Mouse (Mus musculus) liver, embryonic 14 days (tissue): ENCODE results near the gene Rtn2. TPM values are rescaled to one million over a fixed set of nuclear protein-coding genes. Genes with fewer than 3 reads are reported as not detected.

Experiments
- polyA plus RNA-seq: library from polyadenylated mRNA; depleted of rRNA; stranded (reverse); fragments of >200 nt; gene quantifications from 2 replicates; pipeline ENCODE4 v1.2.3, GENCODE M21; 2012; rRNA removed

The Rtn2 gene
- polyA plus RNA-seq, result 2.9 and 3.9 TPM in 2 replicates

GRCm38 (mm10) chr7:19282385-19282784 lies at the start of gene Rtn2:
Rtn2 (plus strand) TSS chr7:19282624.

GRCm38 (mm10) chr7:19271238-19272172 lies 10.9 kb upstream of the Rtn2 start, which contains the start of gene Vasp:
Vasp (minus strand) TSS chr7:19271817.

GRCm38 (mm10) chr7:19279581-19280114 lies 2.8 kb upstream of the Rtn2 start, which contains the start of gene Ppm1n:
Ppm1n (minus strand) TSS chr7:19280064.

GRCm38 (mm10) chr7:19309884-19310641 lies 27.6 kb downstream of the Rtn2 start, which contains the start of gene Fosb:
Fosb (minus strand) TSS chr7:19310051.

GRCm38 (mm10) chr7:19344237-19344847 lies 61.9 kb downstream of the Rtn2 start, which contains the start of gene Ercc1:
Ercc1 (plus strand) TSS chr7:19344778.

Other genes starting within 250 kb of the Rtn2 start
- not detected in 2 replicates for gene Rsph6a, start 227.9 kb upstream of the Rtn2 start, polyA plus RNA-seq
- gene Dmwd, start 206.4 kb upstream of the Rtn2 start, polyA plus RNA-seq, result 15.6 and 16.4 TPM in 2 replicates
- 14.9 and 19.8 TPM in 2 replicates for gene Dmpk, start 198.8 kb upstream of the Rtn2 start, polyA plus RNA-seq
- 2.7 and 2.9 TPM in 2 replicates for gene Six5, start 188.0 kb upstream of the Rtn2 start, polyA plus RNA-seq
- gene Gm4969, start 164.3 kb upstream of the Rtn2 start, polyA plus RNA-seq, result 0.15 and 0.22 TPM in 2 replicates
- gene Fbxo46, start 162.8 kb upstream of the Rtn2 start, polyA plus RNA-seq, result 2.0 and 2.3 TPM in 2 replicates
- 2.0 and 2.1 TPM in 2 replicates for gene Qpctl, start 133.3 kb upstream of the Rtn2 start, polyA plus RNA-seq
- gene Snrpd2, start 132.9 kb upstream of the Rtn2 start, polyA plus RNA-seq, result 71.6 and 72.1 TPM in 2 replicates
- gene Gipr, start 116.5 kb upstream of the Rtn2 start, polyA plus RNA-seq, result 0.14 and 0.16 TPM in 2 replicates
- 6.7 and 7.0 TPM in 2 replicates for gene Eml2, start 106.2 kb upstream of the Rtn2 start, polyA plus RNA-seq
- 0.33 TPM in 2 replicates for gene Gpr4, start 70.1 kb upstream of the Rtn2 start, polyA plus RNA-seq
- 8.3 and 8.6 TPM in 2 replicates for gene Opa3, start 54.3 kb upstream of the Rtn2 start, polyA plus RNA-seq
- gene Vasp, start 10.8 kb upstream of the Rtn2 start, polyA plus RNA-seq, result 35.5 and 39.5 TPM in 2 replicates
- 0.03 TPM in 1 of 2 replicates, not detected in the other for gene Ppm1n, start 2.6 kb upstream of the Rtn2 start, polyA plus RNA-seq
- gene Fosb, start 27.4 kb downstream of the Rtn2 start, polyA plus RNA-seq, result 0.06 and 0.07 TPM in 2 replicates
- gene Ercc1, start 62.2 kb downstream of the Rtn2 start, polyA plus RNA-seq, result 8.6 and 9.6 TPM in 2 replicates
- 7.3 and 7.5 TPM in 2 replicates for gene Cd3eap, start 76.9 kb downstream of the Rtn2 start, polyA plus RNA-seq
- gene Ppp1r13l, start 77.1 kb downstream of the Rtn2 start, polyA plus RNA-seq, result 1.7 and 1.9 TPM in 2 replicates
- 9.9 and 11.5 TPM in 2 replicates for gene Ercc2, start 99.4 kb downstream of the Rtn2 start, polyA plus RNA-seq
- gene Klc3, start 121.5 kb downstream of the Rtn2 start, polyA plus RNA-seq, result 0.16 and 0.23 TPM in 2 replicates
- gene Ckm, start 122.2 kb downstream of the Rtn2 start, polyA plus RNA-seq, result 0.14 and 5.3 TPM in 2 replicates
- gene Mark4, start 176.2 kb downstream of the Rtn2 start, polyA plus RNA-seq, result 2.2 and 2.6 TPM in 2 replicates
- gene Exoc3l2, start 180.7 kb downstream of the Rtn2 start, polyA plus RNA-seq, result 1.7 and 1.9 TPM in 2 replicates
- gene Bloc1s3, start 225.7 kb downstream of the Rtn2 start, polyA plus RNA-seq, result 1.8 and 2.1 TPM in 2 replicates
- gene Trappc6a, start 225.8 kb downstream of the Rtn2 start, polyA plus RNA-seq, result 19.8 and 25.1 TPM in 2 replicates
- gene Nkpd1, start 235.2 kb downstream of the Rtn2 start, polyA plus RNA-seq, result 0.03 TPM in 2 replicates